Mouse (Mus musculus) heart, embryonic 14.5 days (tissue): ENCODE data around the gene Rbm33. TPM values are rescaled to one million over a fixed set of nuclear protein-coding genes. Genes with fewer than 3 reads are reported as not detected.

ENCODE experiments used
- ATAC-seq: fragments of 200-750 bp; cut with Nextera tagmentation; 2 replicates; pipeline ENCODE4 v1.8.0; 2017; ENCODE audit warnings: low read depth, moderate TSS enrichment; ENCODE audit not compliant: insufficient number of reproducible peaks, insufficient read depth, low FRiP score
- H3K27ac ChIP-seq, 2 experiments: fragments of 200-500 bp in 1 of 2; fragments of 300-500 bp in 1 of 2; sonication (generic) in 1 of 2; replicated peaks in 1 of 2; 2 replicates each; pipeline ENCODE4 v1.5.1; 2012 to 2014; ENCODE audit warnings: low read depth in 2 of 2, low read length in 2 of 2, control low read depth in 1 of 2, mild to moderate bottlenecking in 1 of 2, mixed read lengths in 1 of 2; ENCODE audit not compliant: control insufficient read depth in 1 of 2, insufficient read depth in 1 of 2
- H3K27me3 ChIP-seq: fragments of 300-500 bp; sonication (generic); 2 replicates; pipeline ENCODE4 v1.6.1; 2014; ENCODE audit warnings: mild to moderate bottlenecking, low read length, control low read depth; ENCODE audit not compliant: control insufficient read depth, insufficient read depth
- H3K36me3 ChIP-seq: fragments of 300-500 bp; sonication (generic); 2 replicates; pipeline ENCODE4 v1.6.1; 2014; ENCODE audit warnings: mild to moderate bottlenecking, control low read depth, low read length, mixed read lengths; ENCODE audit not compliant: control insufficient read depth, insufficient read depth
- H3K4me1 ChIP-seq, 2 experiments: fragments of 200-500 bp in 1 of 2; fragments of 300-500 bp in 1 of 2; sonication (generic) in 1 of 2; 2 replicates each; pipeline ENCODE4 v1.6.1; 2012 to 2014; ENCODE audit warnings: low read length in 2 of 2, control low read depth in 1 of 2, mixed read lengths in 1 of 2; ENCODE audit not compliant: control insufficient read depth in 2 of 2, insufficient read depth in 2 of 2
- H3K4me2 ChIP-seq: fragments of 300-500 bp; sonication (generic); 2 replicates; pipeline ENCODE4 v1.6.1; 2014; ENCODE audit warnings: mild to moderate bottlenecking, low read length
- H3K4me3 ChIP-seq, 2 experiments: fragments of 200-500 bp in 1 of 2; fragments of 300-500 bp in 1 of 2; sonication (generic) in 1 of 2; 2 replicates each; pipeline ENCODE4 v1.5.1; 2012 to 2014; ENCODE audit warnings: low read length in 2 of 2, mild to moderate bottlenecking in 2 of 2, control low read depth in 1 of 2, low read depth in 1 of 2, moderate library complexity in 1 of 2; ENCODE audit not compliant: control insufficient read depth in 1 of 2, insufficient read depth in 1 of 2
- H3K9ac ChIP-seq: fragments of 300-500 bp; sonication (generic); 2 replicates; pipeline ENCODE4 v1.6.1; 2014; ENCODE audit warnings: mild to moderate bottlenecking, low read length
- H3K9me3 ChIP-seq: fragments of 300-500 bp; sonication (generic); 2 replicates; pipeline ENCODE4 v1.6.1; 2016; ENCODE audit warnings: low read length, control low read depth; ENCODE audit not compliant: control insufficient read depth
- WGBS: fragments of 180-500 bp; shearing (Covaris S2); extraction: QIAGEN DNeasy Blood & Tissue Kit; methylation state at CpG from one replicate; pipeline ENCODE4 v1.1.7; 2014; 5-methylcytosine and 5-hydroxymethylcytosine counted together
- polyA plus RNA-seq: library from polyadenylated mRNA; unstranded; fragments of >200 nt; fragmentation: Nextera tagmentation; extraction: Ambion mirVana; gene quantifications from 2 replicates; pipeline ENCODE4 v1.2.1, GENCODE M21; 2014

Gene Rbm33
- 14.2 and 14.4 TPM in 2 replicates for polyA plus RNA-seq

DNA sequence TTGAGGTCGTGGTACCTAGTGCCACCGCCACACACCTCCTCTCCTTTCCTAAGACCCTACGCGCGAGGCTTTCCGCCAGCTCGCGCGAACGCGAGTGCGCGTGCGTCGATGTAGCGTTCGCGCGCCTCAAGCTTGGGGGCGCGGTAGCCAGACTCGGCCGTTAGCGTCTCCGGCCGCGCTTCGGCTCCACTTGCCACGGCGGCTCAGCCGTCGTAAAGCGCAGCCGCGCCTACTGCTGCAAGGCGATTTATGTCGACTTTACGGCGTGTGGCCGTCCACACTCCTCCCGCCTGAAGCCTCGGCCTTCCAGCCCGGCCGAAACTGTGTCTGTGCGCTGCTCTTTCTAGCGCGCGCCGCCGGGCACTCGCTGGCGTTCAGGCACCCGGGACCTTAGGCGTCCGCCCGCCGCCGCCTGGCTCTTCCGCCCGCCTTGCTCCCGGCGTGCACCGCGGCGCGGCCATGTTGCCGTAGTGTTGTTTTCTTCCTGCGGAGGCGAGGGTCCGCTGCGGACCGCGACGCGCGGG lies at the start of gene Rbm33:
Rbm33 (plus strand) TSS at position 400 of the 524 bp plus-strand sequence.
- peak within 1 kb of the TSS; percentile 72 for H3K4me2 ChIP-seq
- H3K4me1 ChIP-seq, result peaks cover 3 to 21% of the 10 kb centered on the region in 2 experiments; a peak in 3 of 4 replicates
- ATAC-seq, result peak; percentile 87
- H3K9me3 ChIP-seq, result no peaks in the 10 kb centered on the region
- H3K4me3 ChIP-seq, result peak within 1 kb of the TSS; percentile 93 to 99
- H3K27ac ChIP-seq, result peak within 1 kb of the TSS; percentile 99 to 100
- WGBS, result under 1% methylated on average over 68 of the region's 76 CpGs
- peak within 1 kb of the TSS; percentile 100 for H3K9ac ChIP-seq
- H3K27me3 ChIP-seq, result no peaks in the 10 kb centered on the region
- no peaks in the 10 kb centered on the region for H3K36me3 ChIP-seq

- no peaks in the 10 kb centered on the region for H3K36me3 ChIP-seq
- H3K27ac ChIP-seq, result no peak overlapping the region
- WGBS, result 30% methylated on average over 2 of the region's 2 CpGs
- no peaks in the 10 kb centered on the region for H3K9me3 ChIP-seq
- no peaks in the 10 kb centered on the region for H3K4me1 ChIP-seq
- no peak overlapping the region for H3K4me2 ChIP-seq
- H3K9ac ChIP-seq, result no peak overlapping the region
- no peak overlapping the region for H3K4me3 ChIP-seq
- no peaks in the 10 kb centered on the region for H3K27me3 ChIP-seq
- ATAC-seq, result no peak
These were observed 49.3 kb upstream of the Rbm33 start for GRCm38 (mm10) chr5:28267576-28267975.

- ATAC-seq, result no peak
- Histone ChIP-seq H3K4me2 (no peak overlapping the region), H3K9me3 (no peaks in the 10 kb centered on the region), H3K9ac (no peak overlapping the region), H3K27me3 (no peaks in the 10 kb centered on the region), H3K4me1 (no peaks in the 10 kb centered on the region), H3K4me3 (no peak overlapping the region), H3K27ac (no peak overlapping the region), H3K36me3 (no peaks in the 10 kb centered on the region)
- WGBS, result 39% methylated on average over 6 of the region's 6 CpGs
These were observed 47.4 kb upstream of the Rbm33 start for GRCm38 (mm10) chr5:28269469-28269991.

DNA sequence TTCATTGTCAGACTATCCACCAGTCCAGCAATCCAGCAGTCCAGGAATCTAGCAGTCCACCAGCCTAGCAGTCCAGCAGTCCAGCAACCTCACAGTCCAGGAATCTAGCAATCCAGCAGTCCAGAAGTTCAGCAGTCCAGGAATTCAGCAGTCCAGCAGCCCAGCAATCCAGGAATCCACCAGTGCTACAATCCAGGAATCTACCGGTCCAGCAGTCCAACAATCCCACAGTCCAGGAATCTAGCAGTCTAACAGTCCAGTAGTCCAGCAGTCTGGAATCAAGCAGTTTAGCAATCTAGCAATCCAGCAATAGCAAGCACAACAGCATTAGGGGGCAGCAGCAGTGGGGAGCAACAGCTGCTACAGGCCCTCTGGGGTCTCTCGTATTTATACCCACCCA lies 44.1 kb upstream of the Rbm33 start:
- H3K36me3 ChIP-seq, result no peaks in the 10 kb centered on the region
- WGBS, result 67% methylated on average over 2 of the region's 2 CpGs
- no peak overlapping the region for H3K4me2 ChIP-seq

DNA sequence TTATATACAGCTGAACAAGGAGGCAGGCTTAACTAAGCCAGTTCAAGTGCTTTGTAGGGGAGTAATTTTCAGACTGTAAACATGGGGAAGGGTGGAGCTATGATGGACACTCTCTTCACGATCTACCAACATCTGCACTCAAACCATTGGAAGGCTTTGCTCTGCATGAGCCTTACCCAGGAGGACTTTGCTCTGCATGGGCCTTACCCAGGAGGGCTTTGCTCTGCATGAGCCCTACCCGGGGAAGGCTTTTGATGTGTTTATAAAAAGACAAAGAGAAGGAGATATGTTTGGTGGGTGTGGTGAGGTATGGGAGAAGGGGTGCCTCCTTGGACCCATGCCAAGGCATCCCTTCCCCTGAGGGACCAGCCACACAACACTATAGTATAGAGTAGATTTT lies 39.6 kb upstream of the Rbm33 start:
- Histone ChIP-seq H3K36me3 (no peaks in the 10 kb centered on the region), H3K27ac (no peak overlapping the region)

More for the DNA sequence above, 44.1 kb upstream of the Rbm33 start:
- no peaks in the 10 kb centered on the region for H3K27me3 ChIP-seq
- ATAC-seq, result no peak
- H3K4me3 ChIP-seq, result no peak overlapping the region
- no peak overlapping the region for H3K9ac ChIP-seq
- no peaks in the 10 kb centered on the region for H3K4me1 ChIP-seq
- H3K27ac ChIP-seq, result no peak overlapping the region
- no peaks in the 10 kb centered on the region for H3K9me3 ChIP-seq

GRCm38 (mm10) chr5:28289111-28289510 lies 27.8 kb upstream of the Rbm33 start:
- Histone ChIP-seq H3K9ac (no peak overlapping the region), H3K27ac (no peak overlapping the region), H3K4me2 (no peak overlapping the region), H3K36me3 (no peaks in the 10 kb centered on the region), H3K4me3 (no peak overlapping the region), H3K4me1 (no peaks in the 10 kb centered on the region), H3K9me3 (no peaks in the 10 kb centered on the region), H3K27me3 (peaks cover 5% of the 10 kb centered on the region; the same call in 1 of the 2 replicates)
- ATAC-seq, result no peak
- 52% methylated on average over 3 of the region's 3 CpGs for WGBS

More for the DNA sequence above, 39.6 kb upstream of the Rbm33 start:
- no peaks in the 10 kb centered on the region for H3K9me3 ChIP-seq
- 50% methylated on average over 2 of the region's 2 CpGs for WGBS
- no peaks in the 10 kb centered on the region for H3K27me3 ChIP-seq
- H3K4me2 ChIP-seq, result no peak overlapping the region
- H3K4me1 ChIP-seq, result no peaks in the 10 kb centered on the region
- ATAC-seq, result no peak
- no peak overlapping the region for H3K4me3 ChIP-seq
- no peak overlapping the region for H3K9ac ChIP-seq

DNA sequence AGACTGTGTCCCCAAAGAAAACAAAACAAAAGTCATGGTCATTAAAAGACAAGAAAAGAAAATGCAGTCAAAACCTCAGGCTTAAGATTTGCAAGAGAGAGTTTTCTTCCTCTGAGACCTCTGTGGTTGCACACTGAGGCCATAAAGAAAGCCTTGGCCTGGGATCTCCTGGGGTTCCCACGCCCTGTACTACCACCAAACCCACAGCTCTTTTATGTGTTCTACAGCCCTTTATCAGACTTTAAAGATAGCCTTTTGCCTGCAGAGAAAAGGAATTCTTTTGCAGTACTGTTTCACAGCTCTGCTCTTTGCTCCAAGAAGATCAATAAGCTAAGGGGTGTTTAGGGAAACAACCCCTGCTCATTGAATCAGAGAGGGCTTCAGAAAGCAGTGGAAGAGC lies 26.3 kb upstream of the Rbm33 start:
- Histone ChIP-seq H3K9ac (no peak overlapping the region), H3K9me3 (no peaks in the 10 kb centered on the region), H3K4me2 (no peak overlapping the region), H3K27ac (no peak overlapping the region), H3K4me3 (no peak overlapping the region), H3K27me3 (peaks cover 5% of the 10 kb centered on the region; the same call in 1 of the 2 replicates), H3K36me3 (no peaks in the 10 kb centered on the region), H3K4me1 (no peaks in the 10 kb centered on the region)
- 67% methylated on average over 1 of the region's 1 CpGs for WGBS
- ATAC-seq, result no peak
